Comparison of ENCODE assay signal across 8 mouse cellular contexts in the genomic region with DNA sequence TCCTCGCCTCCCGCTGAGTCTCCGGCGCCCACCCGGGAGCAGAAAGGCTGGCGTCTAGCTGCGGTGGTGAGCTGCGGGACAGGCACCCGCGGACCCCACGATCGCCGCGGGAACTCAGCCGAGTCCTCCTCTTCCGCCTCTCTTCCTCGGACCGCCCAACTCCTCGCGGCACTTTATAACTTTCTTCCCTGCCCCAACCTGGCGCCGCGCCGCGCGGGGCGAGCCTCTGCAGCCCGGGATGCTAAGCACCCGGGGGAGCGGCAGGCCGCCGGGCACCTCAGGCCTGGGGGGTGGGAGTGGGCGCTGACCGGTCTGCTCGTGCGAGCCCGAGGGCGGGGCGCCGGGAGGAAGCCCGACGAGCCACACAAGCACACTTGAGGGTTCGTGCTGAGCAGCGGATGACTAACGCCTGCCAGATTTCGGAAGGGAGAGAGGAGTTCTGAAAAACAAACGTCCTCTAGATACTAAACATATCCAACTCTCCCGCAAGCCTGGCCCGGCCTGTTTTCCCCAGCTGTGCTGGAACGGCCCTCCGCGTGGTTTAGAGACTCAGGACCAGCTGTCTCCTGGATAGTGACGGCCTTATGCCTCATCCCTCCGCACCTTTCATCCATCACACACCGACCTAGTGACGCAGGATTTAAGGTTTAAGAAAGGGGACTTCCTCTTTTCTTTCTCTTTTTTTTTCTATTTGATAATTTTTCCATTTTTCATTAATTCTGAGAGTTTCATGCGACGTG. TPM values are rescaled to one million over a fixed set of nuclear protein-coding genes. Genes with fewer than 3 reads are reported as not detected.
DNase-seq lines count a peak whose midpoint lies in the region; ATAC-seq and TF ChIP-seq lines count a peak whose summit lies in the region.

A gene (minus strand): TSS at position 142 of the 740 bp plus-strand sequence.

- peaks cover 10% of the 10 kb centered on the region; the same call in 1 of the 2 replicates for H3K79me2 ChIP-seq in CH12.LX (replicated peaks; ENCODE audit: control insufficient read depth, extremely low read depth, insufficient read depth, poor library complexity, severe bottlenecking)

- TF ChIP-seq EP300 in CH12.LX (IDR thresholded peaks at IDR 0.05; ENCODE audit: low read length), result no peak
- TF ChIP-seq EP300 in heart, postnatal 0 days (IDR thresholded peaks at IDR 0.05; ENCODE audit: low read depth), result no peak

- peak within 1 kb of the TSS; percentile 57 for H3K9ac ChIP-seq in CH12.LX (ENCODE audit: insufficient read depth, low read depth)
- H3K9ac ChIP-seq in forebrain, embryonic 15.5 days (replicated peaks), result peak within 1 kb of the TSS; percentile 68
- peak within 1 kb of the TSS; percentile 86 for H3K9ac ChIP-seq in heart, postnatal 0 days (replicated peaks; ENCODE audit: low read depth, low read length)
- peak within 1 kb of the TSS; percentile 85 for H3K9ac ChIP-seq in lung, embryonic 14.5 days
- peak within 1 kb of the TSS; percentile 67 for H3K9ac ChIP-seq in neural tube, embryonic 14.5 days (replicated peaks; ENCODE audit: low read depth, low read length)

- peaks cover 5 to 11% of the 10 kb centered on the region in 2 experiments for H3K36me3 ChIP-seq in CH12.LX (replicated peaks in 1 of 2; ENCODE audit: control insufficient read depth in 1 of 2, insufficient read depth in 1 of 2, low read length in 1 of 2)
- no peaks in the 10 kb centered on the region for H3K36me3 ChIP-seq in forebrain, embryonic 15.5 days
- peaks cover 10% of the 10 kb centered on the region for H3K36me3 ChIP-seq in heart, postnatal 0 days (replicated peaks; ENCODE audit: control insufficient read depth, insufficient read depth, low read length)
- peaks cover 6% of the 10 kb centered on the region for H3K36me3 ChIP-seq in lung, embryonic 14.5 days (ENCODE audit: insufficient read depth)
- no peaks in the 10 kb centered on the region for H3K36me3 ChIP-seq in neural tube, embryonic 14.5 days (ENCODE audit: control insufficient read depth, insufficient read depth, low read length)

- TF ChIP-seq CTCF in CH12.LX (conservative IDR thresholded peaks at IDR 0.05 in 1 of 2, IDR thresholded peaks at IDR 0.05 in 1 of 2; ENCODE audit: low read depth in 2 of 2, low read length in 2 of 2), result no peak
- no peak for TF ChIP-seq CTCF in bone marrow, adult 2 months (IDR thresholded peaks at IDR 0.05; ENCODE audit: control insufficient read depth, insufficient read depth, low read length)
- TF ChIP-seq CTCF in heart, postnatal 0 days (IDR thresholded peaks at IDR 0.05; ENCODE audit: low read depth), result no peak
- TF ChIP-seq CTCF in lung, embryonic 14.5 days (IDR thresholded peaks at IDR 0.05; ENCODE audit: low read depth), result no peak

- H3K27me3 ChIP-seq in CH12.LX (replicated peaks), result no peaks in the 10 kb centered on the region
- no peaks in the 10 kb centered on the region for H3K27me3 ChIP-seq in forebrain, embryonic 15.5 days
- H3K27me3 ChIP-seq in heart, postnatal 0 days (ENCODE audit: control insufficient read depth, insufficient read depth, low read length), result no peaks in the 10 kb centered on the region
- H3K27me3 ChIP-seq in lung, embryonic 14.5 days (ENCODE audit: insufficient read depth, low read length), result no peaks in the 10 kb centered on the region
- H3K27me3 ChIP-seq in neural tube, embryonic 14.5 days (ENCODE audit: control insufficient read depth, insufficient read depth, low read length), result no peaks in the 10 kb centered on the region

- peak; percentile 70 for ATAC-seq in forebrain, embryonic 15.5 days (replicated peaks)
- peak; percentile 65 for ATAC-seq in heart, postnatal 0 days (ENCODE audit: insufficient read depth, low read depth)
- peak; percentile 87 for ATAC-seq in lung, embryonic 14.5 days (ENCODE audit: insufficient read depth)
- ATAC-seq in neural tube, embryonic 14.5 days (ENCODE audit: low read depth), result peak; percentile 60

- dilution Hi-C loops in CH12.LX (cut with MboI; ENCODE audit: extremely low pct_ligation_motif_present, extremely low pct_unique_long_range_greater_than_20kb, low sequenced_read_pairs), result no loop called here

- peak; percentile 41 for DNase-seq in CH12.LX (ENCODE audit: extremely low read depth)
- peak; percentile 73 for DNase-seq in heart, postnatal 0 days (ENCODE audit: low spot score)
- DNase-seq in kidney, postnatal 14 days, result peak; percentile 77
- peak; percentile 84 for DNase-seq in lung, embryonic 14.5 days
- peak; percentile 63 to 74 for DNase-seq in urinary bladder, adult 18-20 months (ENCODE audit: low spot score in 2 of 2)

- no peak for TF ChIP-seq RAD21 in CH12.LX (IDR thresholded peaks at IDR 0.05; ENCODE audit: low read depth, low read length)

- in situ Hi-C loops in CH12.LX (cut with MboI; ENCODE audit: low pct_ligation_motif_present, low pct_unique_long_range_greater_than_20kb, low sequenced_read_pairs), result no loop called here

- H3K4me1 ChIP-seq in CH12.LX (ENCODE audit: control insufficient read depth in 1 of 2, insufficient read depth in 2 of 2), result peaks cover 13 to 36% of the 10 kb centered on the region in 2 experiments
- H3K4me1 ChIP-seq in bone marrow, adult 2 months (ENCODE audit: control insufficient read depth, insufficient read depth, low read length), result no peaks in the 10 kb centered on the region; the same call in 1 of the 2 replicates
- H3K4me1 ChIP-seq in forebrain, embryonic 15.5 days, result peaks cover 34% of the 10 kb centered on the region
- peaks cover 18% of the 10 kb centered on the region for H3K4me1 ChIP-seq in heart, postnatal 0 days (ENCODE audit: control insufficient read depth, insufficient read depth)
- peaks cover 2% of the 10 kb centered on the region; the same call in 1 of the 2 replicates for H3K4me1 ChIP-seq in lung, embryonic 14.5 days (ENCODE audit: insufficient read depth)
- H3K4me1 ChIP-seq in neural tube, embryonic 14.5 days (ENCODE audit: control insufficient read depth, insufficient read depth, low read length), result 0 out of 2 replicates have a peak, but pooled peaks cover 3% of the 10 kb centered on the region

- TF ChIP-seq POLR2A in CH12.LX (IDR thresholded peaks at IDR 0.05; ENCODE audit: low read depth, low read length), result peak; percentile 51
- TF ChIP-seq POLR2A in bone marrow, adult 2 months (IDR thresholded peaks at IDR 0.05; ENCODE audit: borderline replicate concordance, control insufficient read depth, low read depth, low read length), result peak; percentile 43; the same call in 1 of the 2 replicates

- no peaks in the 10 kb centered on the region for H3K9me3 ChIP-seq in CH12.LX (replicated peaks; ENCODE audit: low read length)
- H3K9me3 ChIP-seq in forebrain, embryonic 15.5 days, result no peaks in the 10 kb centered on the region
- H3K9me3 ChIP-seq in heart, postnatal 0 days (replicated peaks; ENCODE audit: control insufficient read depth, low read length), result no peaks in the 10 kb centered on the region
- H3K9me3 ChIP-seq in lung, embryonic 14.5 days (ENCODE audit: low read depth, low read length), result no peaks in the 10 kb centered on the region
- H3K9me3 ChIP-seq in neural tube, embryonic 14.5 days (ENCODE audit: control insufficient read depth, low read length), result no peaks in the 10 kb centered on the region

- peak within 1 kb of the TSS; percentile 80 for H3K4me2 ChIP-seq in CH12.LX (ENCODE audit: insufficient read depth, low read depth, poor library complexity, severe bottlenecking)
- peak within 1 kb of the TSS; percentile 98 for H3K4me2 ChIP-seq in forebrain, embryonic 15.5 days (replicated peaks)
- peak within 1 kb of the TSS; percentile 84 for H3K4me2 ChIP-seq in heart, postnatal 0 days (ENCODE audit: low read depth, low read length)
- peak within 1 kb of the TSS; percentile 71 for H3K4me2 ChIP-seq in lung, embryonic 14.5 days
- H3K4me2 ChIP-seq in neural tube, embryonic 14.5 days (ENCODE audit: low read depth, low read length), result peak within 1 kb of the TSS; percentile 98

- peak within 1 kb of the TSS; percentile 34 for H3K27ac ChIP-seq in CH12.LX (ENCODE audit: insufficient read depth, low read depth)
- H3K27ac ChIP-seq in bone marrow, adult 2 months (ENCODE audit: control insufficient read depth, insufficient read depth, low read depth, low read length, poor library complexity), result peak within 1 kb of the TSS; percentile 95
- H3K27ac ChIP-seq in forebrain, embryonic 15.5 days (replicated peaks), result peak within 1 kb of the TSS; percentile 58
- peak within 1 kb of the TSS; percentile 92 for H3K27ac ChIP-seq in heart, postnatal 0 days (ENCODE audit: low read depth)
- peak within 1 kb of the TSS; percentile 93 for H3K27ac ChIP-seq in lung, embryonic 14.5 days (ENCODE audit: low read depth)
- peak within 1 kb of the TSS; percentile 55 for H3K27ac ChIP-seq in neural tube, embryonic 14.5 days (ENCODE audit: low read depth, low read length)

- H3K4me3 ChIP-seq in CH12.LX (replicated peaks in 1 of 3; ENCODE audit: low read depth in 2 of 3, low read length in 2 of 3, poor library complexity in 1 of 3), result peak within 1 kb of the TSS; percentile 76 to 85 (median 77)
- H3K4me3 ChIP-seq in bone marrow, adult 2 months (replicated peaks; ENCODE audit: control insufficient read depth, low read depth, low read length), result peak within 1 kb of the TSS; percentile 60
- H3K4me3 ChIP-seq in forebrain, embryonic 15.5 days, result peak within 1 kb of the TSS; percentile 74
- peak within 1 kb of the TSS; percentile 75 for H3K4me3 ChIP-seq in heart, postnatal 0 days (ENCODE audit: low read depth, low read length)
- H3K4me3 ChIP-seq in lung, embryonic 14.5 days (ENCODE audit: low read depth, low read length), result peak within 1 kb of the TSS; percentile 74
- H3K4me3 ChIP-seq in neural tube, embryonic 14.5 days (ENCODE audit: low read depth, low read length), result peak within 1 kb of the TSS; percentile 68

- WGBS in bone marrow, adult 2 months, result 3% methylated on average over 57 of the region's 58 CpGs
- 3% methylated on average over 57 of the region's 58 CpGs for WGBS in forebrain, embryonic 15.5 days
- 2% methylated on average over 58 of the region's 58 CpGs for WGBS in heart, postnatal 0 days
- 2% methylated on average over 58 of the region's 58 CpGs for WGBS in lung, embryonic 14.5 days
- 2% methylated on average over 56 of the region's 58 CpGs for WGBS in neural tube, embryonic 14.5 days

TF ChIP-seq in CH12.LX, 34 proteins besides CTCF, POLR2A, EP300 and RAD21 (continues in another document):
- TF ChIP-seq IRF4 (IDR thresholded peaks at IDR 0.05; ENCODE audit: low read depth, low read length) (peak; percentile 15; the same call in 1 of the 2 replicates), POLR2AphosphoS2 (IDR thresholded peaks at IDR 0.05; ENCODE audit: low read depth, low read length) (no peak)

RNA-seq across cellular contexts. Expression of the gene that starts here (rescaled TPM):
- total RNA-seq in CH12.LX (2012; rRNA removed) (3.6 and 4.8 TPM in 2 replicates), CH12.LX (2014; rRNA removed) (3.9 and 4.5 TPM in 2 replicates)
- 4.0 and 6.4 TPM in 2 replicates for polyA plus RNA-seq in CH12.LX (2012; ENCODE audit: insufficient read length, low read depth)
- polyA plus RNA-seq in bone marrow, adult 2 months (2011; ENCODE audit: insufficient read depth, insufficient read length, low replicate concordance, missing spikeins), result 3.5 and 3.9 TPM in 2 replicates
- polyA plus RNA-seq in forebrain, embryonic 15.5 days (2015; fragmentation: Nextera tagmentation; extraction: Ambion mirVana), result 4.1 and 4.4 TPM in 2 replicates
- 66.2 and 78.7 TPM in 2 replicates for total RNA-seq in heart, postnatal 0 days (2014; rRNA removed; ENCODE audit: low replicate concordance)
- 48.6 and 49.9 TPM in 2 replicates for polyA plus RNA-seq in heart, postnatal 0 days (2015; fragmentation: Nextera tagmentation; extraction: Ambion mirVana)
- 35.1 and 36.5 TPM in 2 replicates for polyA plus RNA-seq in lung, embryonic 14.5 days (2014; fragmentation: Nextera tagmentation; extraction: Ambion mirVana)
- 1.9 and 13.2 TPM in 2 replicates for polyA plus RNA-seq in neural tube, embryonic 14.5 days (2014; fragmentation: Nextera tagmentation; extraction: Ambion mirVana)

Comparison
In these comparisons a context has a peak if more than half of its experiments do, and no peak if none do; other contexts are left out.
1. Peak in every context shown above with its lines: DNase-seq, ATAC-seq, H3K4me3 ChIP-seq and H3K27ac ChIP-seq.
2. RNA of the gene that starts here (total RNA-seq): 66.2 to 78.7 TPM in heart, postnatal 0 days; 3.6 to 4.8 TPM in CH12.LX; every median in the first group is over 10 times any median in the second.
3. H3K27ac ChIP-seq: peak in every context shown above with its lines; median percentile 95 in bone marrow, adult 2 months; 93 in lung, embryonic 14.5 days; 92 in heart, postnatal 0 days; 58 in forebrain, embryonic 15.5 days; 55 in neural tube, embryonic 14.5 days; 34 in CH12.LX.